Mouse (Mus musculus) cerebellum, adult 2 months (tissue): ENCODE measurements around the gene Srp54c.

ENCODE experiments used
- CTCF ChIP-seq: fragments of 200-500 bp; IDR thresholded peaks from 2 replicates; pipeline ENCODE4 v1.5.1; 2011; ENCODE audit warnings: low read depth, mild to moderate bottlenecking, control low read depth, low read length, moderate library complexity, borderline replicate concordance; ENCODE audit not compliant: insufficient read depth
- POLR2A ChIP-seq: fragments of 200-500 bp; IDR thresholded peaks from 2 replicates; pipeline ENCODE4 v1.6.1; 2011; ENCODE audit warnings: low read length, control low read depth, borderline replicate concordance; ENCODE audit not compliant: insufficient read depth

DNA sequence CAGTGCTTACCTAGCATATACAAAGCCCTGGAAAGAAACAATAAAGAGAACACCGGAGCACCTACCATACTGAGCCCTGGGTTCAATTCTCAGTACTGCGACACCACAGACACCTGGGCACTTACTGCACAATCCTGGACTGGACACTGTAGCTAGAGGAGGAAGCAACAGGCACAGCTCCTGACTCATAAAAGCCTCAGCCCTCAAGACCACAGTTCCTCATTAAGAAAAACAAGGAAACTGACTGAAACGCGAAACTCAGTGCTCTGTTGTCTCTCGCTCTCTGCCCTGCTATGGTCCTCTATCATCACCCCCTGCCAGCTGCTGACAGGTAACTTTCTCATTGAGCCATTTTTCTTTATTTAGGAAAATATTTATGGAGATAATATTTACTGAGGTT, 69.4 kb downstream of the Srp54c start, which contains the start of gene 1110008L16Rik:
- TF ChIP-seq CTCF, result no peak
- no peak for TF ChIP-seq POLR2A
